Mouse (Mus musculus): ENCODE data around the gene Zfp185.

Gene Zfp185

GRCm38 (mm10) chrX:72986841-72987519 lies at the start of gene Zfp185:
Zfp185 (plus strand) TSS chrX:72987339.
- DNase-seq (ENCODE audit: low read depth, low spot score) = peak; percentile 91

- no peak for DNase-seq (ENCODE audit: low read depth, low spot score)
Observed at GRCm38 (mm10) chrX:72953464-72953863, 33.7 kb upstream of the Zfp185 start.

GRCm38 (mm10) chrX:72956486-72956885 lies 30.7 kb upstream of the Zfp185 start:
- no peak for DNase-seq (ENCODE audit: low read depth, low spot score)

- DNase-seq (ENCODE audit: low read depth, low spot score) = peak; percentile 24
Observed at GRCm38 (mm10) chrX:72960431-72960830, 26.7 kb upstream of the Zfp185 start.

- DNase-seq (ENCODE audit: low read depth, low spot score) = no peak
Observed at GRCm38 (mm10) chrX:72961511-72961910, 25.6 kb upstream of the Zfp185 start.

GRCm38 (mm10) chrX:72962743-72963142 lies 24.4 kb upstream of the Zfp185 start:
- no peak for DNase-seq (ENCODE audit: low read depth, low spot score)

- DNase-seq (ENCODE audit: low read depth, low spot score) = no peak
Observed at GRCm38 (mm10) chrX:72982831-72983230, 4.3 kb upstream of the Zfp185 start.

GRCm38 (mm10) chrX:72985607-72986006 lies 1.5 kb upstream of the Zfp185 start:
- DNase-seq (ENCODE audit: low read depth, low spot score) = no peak

- DNase-seq (ENCODE audit: low read depth, low spot score) = no peak
Observed at GRCm38 (mm10) chrX:72987520-72987905, 374 bp downstream of the Zfp185 start.

- DNase-seq (ENCODE audit: low read depth, low spot score) = no peak
Observed at GRCm38 (mm10) chrX:72988431-72988830, 1.3 kb downstream of the Zfp185 start.

GRCm38 (mm10) chrX:72990581-72990980 lies 3.4 kb downstream of the Zfp185 start:
- no peak for DNase-seq (ENCODE audit: low read depth, low spot score)

- DNase-seq (ENCODE audit: low read depth, low spot score) = peak; percentile 29
Observed at GRCm38 (mm10) chrX:72992291-72992919, 5.3 kb downstream of the Zfp185 start.

GRCm38 (mm10) chrX:72995542-72995941 lies 8.4 kb downstream of the Zfp185 start:
- DNase-seq (ENCODE audit: low read depth, low spot score) = no peak

GRCm38 (mm10) chrX:73003110-73003509 lies 16.0 kb downstream of the Zfp185 start:
- no peak for DNase-seq (ENCODE audit: low read depth, low spot score)

GRCm38 (mm10) chrX:73005678-73006077 lies 18.5 kb downstream of the Zfp185 start:
- no peak for DNase-seq (ENCODE audit: low read depth, low spot score)

GRCm38 (mm10) chrX:73007597-73008479 lies 20.7 kb downstream of the Zfp185 start:
- peak; percentile 92 for DNase-seq (ENCODE audit: low read depth, low spot score)

GRCm38 (mm10) chrX:73012846-73013245 lies 25.7 kb downstream of the Zfp185 start:
- DNase-seq (ENCODE audit: low read depth, low spot score) = no peak

- no peak for DNase-seq (ENCODE audit: low read depth, low spot score)
Observed at GRCm38 (mm10) chrX:73037003-73037402, 49.9 kb downstream of the Zfp185 start, which contains the start of gene Pnma5. Pnma5 (minus strand) TSS chrX:73037103.

GRCm38 (mm10) chrX:73038831-73039230 lies 51.7 kb downstream of the Zfp185 start:
- DNase-seq (ENCODE audit: low read depth, low spot score) = peak; percentile 56

- DNase-seq (ENCODE audit: low read depth, low spot score) = peak; percentile 93
Observed at GRCm38 (mm10) chrX:73039666-73040065, 52.5 kb downstream of the Zfp185 start.

GRCm38 (mm10) chrX:73053860-73054563 lies 66.9 kb downstream of the Zfp185 start:
- peak; percentile 92 for DNase-seq (ENCODE audit: low read depth, low spot score)

- no peak for DNase-seq (ENCODE audit: low read depth, low spot score)
Observed at GRCm38 (mm10) chrX:73061528-73061927, 74.4 kb downstream of the Zfp185 start.
